Mouse (Mus musculus) lung, postnatal 10 days (tissue): Measurements from ENCODE around the gene Lrrc59.

Experiments used
- DNase-seq: peaks from one replicate; pipeline ENCODE4 v3.0.0; 2021

Gene Lrrc59

GRCm38 (mm10) chr11:94629199-94629883 is at the start of gene Lrrc59:
Gene Lrrc59 (plus strand): TSS chr11:94629767.
- peak; percentile 97 for DNase-seq

GRCm38 (mm10) chr11:94580111-94580740 is 49.3 kb upstream of the Lrrc59 start:
- no peak for DNase-seq

- no peak for DNase-seq
Observed at GRCm38 (mm10) chr11:94585091-94585490, 44.5 kb upstream of the Lrrc59 start.

GRCm38 (mm10) chr11:94587511-94587910 is 42.1 kb upstream of the Lrrc59 start:
- DNase-seq, result no peak

- peak; percentile 69 for DNase-seq
Observed at GRCm38 (mm10) chr11:94596311-94596852, 33.2 kb upstream of the Lrrc59 start.

GRCm38 (mm10) chr11:94597319-94597718 is 32.2 kb upstream of the Lrrc59 start:
- DNase-seq, result peak; percentile 24

- peak; percentile 13 for DNase-seq
Observed at GRCm38 (mm10) chr11:94598437-94599120, 31.0 kb upstream of the Lrrc59 start.

- DNase-seq, result no peak
Observed at GRCm38 (mm10) chr11:94600447-94600846, 29.1 kb upstream of the Lrrc59 start.

GRCm38 (mm10) chr11:94601321-94602281 is 28.0 kb upstream of the Lrrc59 start, which contains the start of gene Acsf2:
Gene Acsf2 (minus strand): TSS chr11:94601871.
- peak; percentile 92 for DNase-seq

GRCm38 (mm10) chr11:94602356-94602955 is 27.1 kb upstream of the Lrrc59 start:
- DNase-seq, result no peak

- no peak for DNase-seq
Observed at GRCm38 (mm10) chr11:94610744-94611740, 18.5 kb upstream of the Lrrc59 start.

- DNase-seq, result no peak
Observed at GRCm38 (mm10) chr11:94614603-94615002, 15.0 kb upstream of the Lrrc59 start.

- DNase-seq, result no peak
Observed at GRCm38 (mm10) chr11:94615494-94615893, 14.1 kb upstream of the Lrrc59 start.

- no peak for DNase-seq
Observed at GRCm38 (mm10) chr11:94617646-94618045, 11.9 kb upstream of the Lrrc59 start.

GRCm38 (mm10) chr11:94620766-94621457 is 8.7 kb upstream of the Lrrc59 start:
- DNase-seq, result no peak

- DNase-seq, result no peak
Observed at GRCm38 (mm10) chr11:94621458-94621852, 8.1 kb upstream of the Lrrc59 start.

GRCm38 (mm10) chr11:94622162-94622561 is 7.4 kb upstream of the Lrrc59 start:
- DNase-seq, result no peak

- no peak for DNase-seq
Observed at GRCm38 (mm10) chr11:94629884-94630198, 274 bp downstream of the Lrrc59 start.

GRCm38 (mm10) chr11:94630199-94631011 is 838 bp downstream of the Lrrc59 start:
- peak; percentile 51 for DNase-seq
